Mouse (Mus musculus): ENCODE results near the gene Ell2. TPM values are rescaled to one million over a fixed set of nuclear protein-coding genes. Genes with fewer than 3 reads are reported as not detected.

The Ell2 gene
- polyA plus RNA-seq, 1 experiment from 2014 or later, result 2.2 TPM

DNA sequence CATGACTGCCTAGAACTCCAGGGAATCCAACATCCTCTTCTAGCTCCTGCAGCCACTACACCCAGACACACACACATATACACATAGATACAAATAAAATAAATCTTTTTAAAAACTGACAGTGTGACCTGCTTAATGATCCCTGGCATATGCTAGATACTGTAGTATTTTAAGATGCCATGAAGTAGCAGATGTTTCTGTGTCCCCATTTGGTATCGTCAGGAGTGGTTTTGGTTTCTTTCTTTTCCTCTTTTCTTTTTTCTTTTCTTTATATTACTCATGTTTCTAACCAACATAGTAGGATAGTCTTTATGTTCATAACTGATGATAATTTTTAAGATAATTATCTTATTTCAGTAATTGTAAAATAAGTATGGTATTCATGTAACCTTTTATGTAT is 29.0 kb downstream of the Ell2 start:
- Histone ChIP-seq H3K36me3 (no peaks in the 10 kb centered on the region), H3K4me1 (no peaks in the 10 kb centered on the region), H3K9me3 (replicated peaks) (no peaks in the 10 kb centered on the region), H3K27ac (replicated peaks) (no peak overlapping the region), H3K27me3 (replicated peaks) (no peaks in the 10 kb centered on the region), H3K4me2 (no peak overlapping the region), H3K4me3 (replicated peaks) (no peak overlapping the region), H3K9ac (replicated peaks) (no peak overlapping the region)
- ATAC-seq (ENCODE audit: low FRiP score), result no peak
- 81% methylated on average over 1 of the region's 1 CpGs for WGBS

DNA sequence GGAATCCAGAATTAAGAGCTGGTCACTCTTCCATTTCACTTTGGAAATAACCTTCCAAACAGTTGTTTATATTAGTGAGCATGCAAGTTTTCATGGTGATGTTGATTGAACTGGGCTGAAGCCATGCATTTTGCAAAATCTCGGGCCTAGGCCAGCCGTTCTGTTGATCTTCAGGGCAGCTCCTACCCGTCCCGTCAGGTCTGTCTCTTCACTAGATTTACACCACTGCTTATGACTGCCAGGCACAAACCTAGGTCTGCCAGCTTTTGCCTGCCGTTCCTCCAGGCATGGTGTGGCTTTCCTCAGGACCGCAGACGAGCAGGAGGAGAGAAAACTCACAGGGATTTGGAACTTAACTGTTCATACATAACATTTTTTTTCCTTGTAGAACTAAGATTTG is 31.4 kb downstream of the Ell2 start:
- no peak overlapping the region for H3K27ac ChIP-seq (replicated peaks)
- no peak overlapping the region for H3K9ac ChIP-seq (replicated peaks)
- 86% methylated on average over 7 of the region's 7 CpGs for WGBS
- H3K9me3 ChIP-seq (replicated peaks), result no peaks in the 10 kb centered on the region
- H3K4me2 ChIP-seq, result no peak overlapping the region
- no peaks in the 10 kb centered on the region for H3K27me3 ChIP-seq (replicated peaks)
- no peak for ATAC-seq (ENCODE audit: low FRiP score)
- H3K4me1 ChIP-seq, result no peaks in the 10 kb centered on the region
- no peak overlapping the region for H3K4me3 ChIP-seq (replicated peaks)
- H3K36me3 ChIP-seq, result no peaks in the 10 kb centered on the region

DNA sequence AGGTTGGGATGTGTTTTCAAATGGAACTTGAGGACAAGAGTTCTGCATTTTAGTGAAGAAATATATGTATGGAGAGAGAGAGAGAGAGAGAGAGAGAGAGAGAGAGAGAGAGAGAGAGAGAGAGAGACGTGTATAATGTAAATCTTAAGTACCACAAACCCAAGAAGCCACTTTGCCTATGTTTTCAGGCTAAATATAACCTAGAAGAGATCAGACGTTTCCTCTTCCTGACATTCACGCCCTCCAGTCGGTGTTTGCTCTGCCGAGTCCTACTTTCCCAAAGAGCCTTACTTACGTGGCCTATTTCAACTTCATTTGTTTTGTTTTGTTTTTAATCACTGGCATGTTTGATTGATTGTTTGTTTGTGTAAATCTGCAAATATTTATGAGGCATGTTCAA is 32.0 kb downstream of the Ell2 start:
- H3K4me2 ChIP-seq, result no peak overlapping the region
- no peaks in the 10 kb centered on the region for H3K9me3 ChIP-seq (replicated peaks)
- no peaks in the 10 kb centered on the region for H3K27me3 ChIP-seq (replicated peaks)
- H3K4me3 ChIP-seq (replicated peaks), result no peak overlapping the region
- H3K36me3 ChIP-seq, result no peaks in the 10 kb centered on the region
- no peaks in the 10 kb centered on the region for H3K4me1 ChIP-seq
- no peak overlapping the region for H3K27ac ChIP-seq (replicated peaks)
- no peak overlapping the region for H3K9ac ChIP-seq (replicated peaks)
- no peak for ATAC-seq (ENCODE audit: low FRiP score)
- WGBS, result 73% methylated on average over 6 of the region's 6 CpGs

DNA sequence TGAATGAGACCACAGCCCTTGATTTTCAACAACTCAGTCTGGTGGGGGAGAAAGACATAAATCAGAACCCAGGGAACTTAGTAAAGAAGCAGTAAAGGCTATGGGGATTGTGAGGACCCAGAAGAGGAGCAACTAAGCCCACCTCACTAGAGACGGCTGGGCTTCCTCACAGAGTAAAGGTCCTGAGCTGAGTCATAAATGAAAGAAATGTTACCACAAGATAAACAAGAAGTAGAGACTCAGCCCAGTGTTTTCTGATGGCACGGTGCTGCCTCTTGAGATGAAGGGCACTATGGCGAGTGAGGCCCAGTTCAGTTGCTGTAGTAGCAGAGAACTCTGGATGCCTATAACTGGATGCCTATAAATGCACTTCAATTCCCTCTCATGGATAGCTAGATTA is 32.4 kb downstream of the Ell2 start:
- H3K9me3 ChIP-seq (replicated peaks), result no peaks in the 10 kb centered on the region
- no peak overlapping the region for H3K9ac ChIP-seq (replicated peaks)
- no peak overlapping the region for H3K27ac ChIP-seq (replicated peaks)
- WGBS, result 75% methylated on average over 3 of the region's 3 CpGs
- H3K4me2 ChIP-seq, result no peak overlapping the region
- no peaks in the 10 kb centered on the region for H3K4me1 ChIP-seq
- H3K4me3 ChIP-seq (replicated peaks), result no peak overlapping the region
- no peaks in the 10 kb centered on the region for H3K27me3 ChIP-seq (replicated peaks)
- no peak for ATAC-seq (ENCODE audit: low FRiP score)
- H3K36me3 ChIP-seq, result no peaks in the 10 kb centered on the region

DNA sequence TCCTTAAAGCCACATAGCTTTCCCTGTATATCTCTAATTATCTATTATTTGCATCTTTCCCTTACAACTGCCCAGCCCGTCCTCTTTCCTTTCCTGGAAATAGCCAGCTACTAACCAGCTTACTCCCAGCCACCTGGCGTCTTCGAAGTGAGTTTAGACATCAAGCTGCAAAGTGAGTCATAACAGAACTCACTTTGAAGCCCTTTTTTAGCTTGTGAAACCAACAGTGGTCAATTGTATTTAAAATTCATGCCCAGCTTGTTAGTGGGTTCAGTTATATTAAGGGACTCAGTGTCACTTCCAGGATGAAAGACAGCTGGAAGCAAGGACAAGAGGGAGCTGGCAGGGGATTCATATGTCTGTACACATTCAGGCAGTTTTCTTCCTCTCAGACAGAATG is 33.5 kb downstream of the Ell2 start:
- H3K4me3 ChIP-seq (replicated peaks), result no peak overlapping the region
- WGBS, result 81% methylated on average over 3 of the region's 3 CpGs
- ATAC-seq (ENCODE audit: low FRiP score), result no peak
- no peaks in the 10 kb centered on the region for H3K4me1 ChIP-seq
- H3K27me3 ChIP-seq (replicated peaks), result no peaks in the 10 kb centered on the region
- H3K9me3 ChIP-seq (replicated peaks), result no peaks in the 10 kb centered on the region
- H3K36me3 ChIP-seq, result no peaks in the 10 kb centered on the region
- no peak overlapping the region for H3K9ac ChIP-seq (replicated peaks)
- no peak overlapping the region for H3K4me2 ChIP-seq
- no peak overlapping the region for H3K27ac ChIP-seq (replicated peaks)

DNA sequence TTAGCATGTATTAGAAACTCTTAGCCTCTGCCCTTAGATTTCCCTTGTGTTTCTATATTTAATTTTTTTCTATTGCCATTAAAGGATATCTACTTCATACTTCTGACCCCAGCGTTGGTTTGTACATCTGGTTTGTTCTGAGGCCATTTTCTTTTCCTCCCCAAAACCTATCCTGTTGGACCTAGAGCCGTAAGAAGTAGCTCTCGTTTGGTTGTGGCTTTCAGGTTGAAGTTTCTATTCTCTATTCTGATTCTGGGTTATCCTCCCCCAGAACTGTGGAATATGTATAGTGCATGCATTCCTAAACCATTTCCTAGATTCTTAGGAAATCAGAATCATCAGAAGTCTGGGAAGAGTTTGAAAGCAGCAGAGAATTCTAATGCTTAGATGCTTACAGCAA is 34.6 kb downstream of the Ell2 start:
- Histone ChIP-seq H3K27me3 (replicated peaks) (no peaks in the 10 kb centered on the region), H3K27ac (replicated peaks) (no peak overlapping the region), H3K4me2 (no peak overlapping the region), H3K4me3 (replicated peaks) (no peak overlapping the region), H3K9ac (replicated peaks) (no peak overlapping the region), H3K36me3 (no peaks in the 10 kb centered on the region), H3K9me3 (replicated peaks) (no peaks in the 10 kb centered on the region), H3K4me1 (no peaks in the 10 kb centered on the region)
- 88% methylated on average over 3 of the region's 3 CpGs for WGBS
- no peak for ATAC-seq (ENCODE audit: low FRiP score)

DNA sequence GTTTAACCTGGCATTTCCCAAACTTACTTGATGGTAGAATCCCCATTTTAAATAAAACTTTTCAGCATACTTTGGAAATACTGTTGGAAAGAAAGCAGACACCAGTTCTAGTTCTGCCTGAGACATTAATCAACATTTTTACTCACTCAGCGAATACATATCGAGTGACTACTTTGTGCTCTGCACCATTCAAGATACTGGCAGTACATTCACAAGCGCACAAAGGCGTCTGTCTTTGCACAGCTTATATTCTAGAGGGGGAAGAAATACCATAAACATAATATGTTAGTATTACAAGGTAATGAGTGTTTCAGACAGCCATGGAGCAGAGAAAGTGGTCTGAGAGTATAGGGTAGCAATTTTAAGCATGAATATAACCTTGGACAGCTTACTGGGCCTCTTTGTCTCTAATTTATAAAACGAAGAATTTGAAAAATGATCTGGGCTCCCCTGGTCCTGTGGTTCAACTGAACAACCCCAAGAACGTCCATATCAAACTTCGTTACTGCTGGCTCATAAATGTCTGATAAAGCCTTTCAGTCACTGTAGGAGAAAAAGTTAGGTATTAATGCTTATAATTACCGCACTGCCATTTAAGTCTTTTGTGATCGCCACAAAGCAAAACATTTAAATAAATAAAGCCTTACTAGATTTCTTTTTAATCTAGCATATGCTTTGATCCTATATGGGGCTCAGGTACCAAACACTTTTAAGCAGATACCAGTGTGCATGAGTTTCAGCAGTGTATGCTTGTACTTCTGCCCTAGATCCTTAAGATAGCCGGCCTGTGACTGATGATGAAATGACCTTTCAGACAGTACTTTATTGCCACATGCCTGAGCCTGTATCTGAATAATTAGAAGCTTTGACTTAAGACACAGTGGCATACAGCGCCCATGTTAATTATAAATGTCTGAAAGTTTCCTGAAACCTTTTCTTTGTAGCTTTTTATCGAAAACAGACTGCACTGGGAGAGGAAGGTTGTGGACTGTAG is 35.5 kb downstream of the Ell2 start:
- Histone ChIP-seq H3K9ac (replicated peaks) (no peak overlapping the region), H3K4me2 (no peak overlapping the region), H3K27me3 (replicated peaks) (no peaks in the 10 kb centered on the region), H3K4me1 (no peaks in the 10 kb centered on the region), H3K4me3 (replicated peaks) (no peak overlapping the region), H3K27ac (replicated peaks) (no peak overlapping the region), H3K9me3 (replicated peaks) (no peaks in the 10 kb centered on the region), H3K36me3 (no peaks in the 10 kb centered on the region)
- WGBS, result 76% methylated on average over 12 of the region's 12 CpGs
- no peak for ATAC-seq (ENCODE audit: low FRiP score)

DNA sequence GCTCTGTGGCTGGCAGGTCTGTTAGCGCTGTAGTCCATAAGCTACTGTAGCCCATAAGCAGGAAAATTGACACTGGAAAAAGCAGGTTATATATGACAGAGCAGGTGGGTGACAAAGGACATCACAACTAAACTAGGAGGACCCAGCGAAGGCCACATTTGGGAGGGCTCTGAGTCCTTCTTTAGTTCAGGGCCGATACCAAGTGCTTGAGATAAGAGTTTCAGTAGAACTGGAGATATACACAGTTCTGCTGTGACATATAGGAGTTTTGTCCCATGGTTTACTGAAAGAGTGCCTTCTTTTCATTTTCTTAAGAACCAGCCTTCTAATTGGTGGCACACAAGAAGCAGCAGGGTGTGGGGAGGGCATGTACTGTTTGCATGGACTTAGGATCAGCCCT is 36.4 kb downstream of the Ell2 start:
- Histone ChIP-seq H3K27me3 (replicated peaks) (no peaks in the 10 kb centered on the region), H3K9me3 (replicated peaks) (no peaks in the 10 kb centered on the region), H3K9ac (replicated peaks) (no peak overlapping the region), H3K27ac (replicated peaks) (no peak overlapping the region), H3K4me1 (no peaks in the 10 kb centered on the region), H3K36me3 (no peaks in the 10 kb centered on the region), H3K4me2 (no peak overlapping the region), H3K4me3 (replicated peaks) (no peak overlapping the region)
- ATAC-seq (ENCODE audit: low FRiP score), result no peak
- 95% methylated on average over 3 of the region's 3 CpGs for WGBS

DNA sequence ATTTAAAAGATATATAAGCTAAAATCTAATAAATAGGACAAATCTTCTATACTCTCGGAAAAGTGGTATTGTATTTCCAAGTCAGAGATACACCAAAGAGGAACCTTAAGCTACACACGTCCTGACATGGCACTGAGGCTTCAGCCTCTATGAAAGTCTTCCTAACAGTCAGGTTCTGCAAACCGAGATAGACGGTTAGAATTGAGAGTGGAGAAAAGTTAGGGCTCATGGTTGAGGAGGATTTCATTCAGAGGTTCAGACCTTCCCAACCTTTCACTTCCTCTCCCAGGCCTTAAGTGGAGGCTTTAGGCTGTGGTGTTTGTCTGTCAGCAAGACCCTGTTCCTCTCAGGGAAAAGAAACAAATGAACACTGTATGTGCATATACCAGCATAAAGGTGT is 37.5 kb downstream of the Ell2 start:
- H3K36me3 ChIP-seq, result no peaks in the 10 kb centered on the region
- H3K4me2 ChIP-seq, result no peak overlapping the region
- no peak overlapping the region for H3K4me3 ChIP-seq (replicated peaks)
- H3K27me3 ChIP-seq (replicated peaks), result no peaks in the 10 kb centered on the region
- H3K9ac ChIP-seq (replicated peaks), result no peak overlapping the region
- WGBS, result 87% methylated on average over 4 of the region's 4 CpGs
- H3K9me3 ChIP-seq (replicated peaks), result no peaks in the 10 kb centered on the region
- no peak overlapping the region for H3K27ac ChIP-seq (replicated peaks)
- ATAC-seq (ENCODE audit: low FRiP score), result no peak
- H3K4me1 ChIP-seq, result no peaks in the 10 kb centered on the region

DNA sequence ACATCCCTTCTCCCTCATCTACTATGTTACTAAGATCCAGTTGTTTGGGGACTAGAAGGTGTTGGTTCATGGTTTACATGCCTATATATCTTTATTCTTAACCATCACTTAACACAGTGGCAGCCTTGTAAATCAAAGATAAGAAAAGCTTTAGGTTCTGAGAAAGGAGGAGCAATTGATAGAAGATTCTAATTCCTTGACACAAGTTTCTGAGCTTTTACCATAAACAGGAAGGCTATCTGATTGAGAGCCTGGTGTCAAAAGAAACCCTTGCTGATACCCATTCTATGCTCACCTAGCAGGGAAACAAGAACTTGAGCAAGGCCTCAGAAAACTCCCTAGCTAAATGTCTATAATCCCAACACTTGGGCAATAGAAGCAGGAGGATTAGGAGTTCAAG is 38.8 kb downstream of the Ell2 start:
- no peak overlapping the region for H3K9ac ChIP-seq (replicated peaks)
- no peak overlapping the region for H3K4me3 ChIP-seq (replicated peaks)
- no peaks in the 10 kb centered on the region for H3K4me1 ChIP-seq
- H3K4me2 ChIP-seq, result no peak overlapping the region
- no peaks in the 10 kb centered on the region for H3K27me3 ChIP-seq (replicated peaks)
- H3K27ac ChIP-seq (replicated peaks), result no peak overlapping the region
- no peaks in the 10 kb centered on the region for H3K9me3 ChIP-seq (replicated peaks)
- no peak for ATAC-seq (ENCODE audit: low FRiP score)
- H3K36me3 ChIP-seq, result no peaks in the 10 kb centered on the region

DNA sequence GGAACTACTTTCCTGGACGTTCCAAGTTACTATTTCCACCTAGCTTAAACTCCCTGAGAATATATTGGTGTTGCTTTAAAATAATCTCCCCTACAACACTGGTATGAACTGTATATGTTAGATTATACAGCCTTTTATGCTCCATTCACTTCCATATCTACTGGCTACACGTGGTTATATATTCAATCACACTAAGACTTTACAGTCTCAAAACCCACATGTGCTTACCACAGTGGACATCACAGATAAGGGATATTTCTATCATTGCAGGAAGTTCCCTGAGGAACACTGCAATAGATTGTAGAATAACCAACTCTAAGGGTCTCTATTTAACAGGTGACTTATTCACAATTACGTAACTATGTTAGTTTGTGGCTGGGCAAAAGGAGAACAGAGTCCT is 40.7 kb downstream of the Ell2 start:
- H3K27me3 ChIP-seq (replicated peaks), result no peaks in the 10 kb centered on the region
- H3K36me3 ChIP-seq, result no peaks in the 10 kb centered on the region
- no peaks in the 10 kb centered on the region for H3K4me1 ChIP-seq
- H3K9ac ChIP-seq (replicated peaks), result no peak overlapping the region
- WGBS, result 90% methylated on average over 3 of the region's 3 CpGs
- H3K4me2 ChIP-seq, result no peak overlapping the region
- H3K9me3 ChIP-seq (replicated peaks), result no peaks in the 10 kb centered on the region
- no peak overlapping the region for H3K4me3 ChIP-seq (replicated peaks)
- no peak for ATAC-seq (ENCODE audit: low FRiP score)
- no peak overlapping the region for H3K27ac ChIP-seq (replicated peaks)

DNA sequence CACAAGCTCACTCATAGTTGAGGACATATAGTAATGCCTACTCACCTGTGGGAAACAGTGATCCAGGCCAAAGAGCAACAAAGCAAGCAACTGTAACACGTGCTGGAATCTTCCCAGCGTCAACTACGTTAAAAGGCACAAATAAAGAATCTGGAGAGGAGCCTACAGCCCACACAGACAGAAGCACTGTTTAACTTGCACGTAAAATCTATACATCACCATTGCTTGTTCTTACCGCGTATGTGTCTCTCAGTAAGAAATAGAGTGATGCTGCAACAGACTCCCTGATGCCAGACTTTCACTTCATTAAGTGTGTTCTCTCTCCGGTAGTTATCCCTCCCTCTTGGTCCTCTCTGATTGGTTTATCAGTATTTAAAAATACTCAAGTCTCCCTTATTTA is 42.1 kb downstream of the Ell2 start:
- Histone ChIP-seq H3K9me3 (replicated peaks) (no peaks in the 10 kb centered on the region), H3K9ac (replicated peaks) (no peak overlapping the region), H3K27ac (replicated peaks) (no peak overlapping the region), H3K4me1 (0 out of 2 replicates have a peak, but pooled peaks cover 2% of the 10 kb centered on the region), H3K4me2 (no peak overlapping the region), H3K4me3 (replicated peaks) (no peak overlapping the region), H3K27me3 (replicated peaks) (no peaks in the 10 kb centered on the region), H3K36me3 (no peaks in the 10 kb centered on the region)
- WGBS, result 87% methylated on average over 7 of the region's 7 CpGs
- no peak for ATAC-seq (ENCODE audit: low FRiP score)

Data from neural tube, embryonic 15.5 days (tissue).